Mouse (Mus musculus) myocyte (in vitro differentiated cells): ENCODE results near the gene Sco2.

Experiments used
- CEBPB ChIP-seq: IDR thresholded peaks from 2 replicates; pipeline ENCODE4 v1.6.1; 2011; ENCODE audit warnings: mild to moderate bottlenecking, moderate library complexity; ENCODE audit not compliant: poor library complexity, insufficient read depth, severe bottlenecking
- E2F4 ChIP-seq: IDR thresholded peaks from one replicate; pipeline ENCODE4 v1.6.1; 2011; ENCODE audit warnings: mild to moderate bottlenecking, control low read depth, moderate library complexity; ENCODE audit not compliant: insufficient read depth
- MAX ChIP-seq: IDR thresholded peaks from one replicate; pipeline ENCODE4 v1.6.1; 2011; ENCODE audit warnings: low read depth, mild to moderate bottlenecking, control low read depth
- MYOD1 ChIP-seq, 3 experiments: IDR thresholded peaks; one replicate each; pipeline ENCODE4 v1.6.1; 2011; ENCODE audit warnings: control low read depth in 2 of 3, low read depth in 2 of 3, mild to moderate bottlenecking in 2 of 3, moderate library complexity in 1 of 3; ENCODE audit not compliant: insufficient read length in 2 of 3, control insufficient read depth in 1 of 3
- MYOG ChIP-seq, 3 experiments: IDR thresholded peaks; one replicate each; pipeline ENCODE4 v1.6.1; 2011; ENCODE audit warnings: control low read depth in 2 of 3, low read depth in 2 of 3, mild to moderate bottlenecking in 2 of 3; ENCODE audit not compliant: insufficient read length in 2 of 3, control insufficient read depth in 1 of 3, insufficient read depth in 1 of 3
- POLR2A ChIP-seq: IDR thresholded peaks from one replicate; pipeline ENCODE4 v1.6.1; 2011; ENCODE audit warnings: low read depth, mild to moderate bottlenecking, control low read depth, moderate library complexity; ENCODE audit not compliant: insufficient read length
- POLR2AphosphoS2 ChIP-seq: IDR thresholded peaks from one replicate; pipeline ENCODE4 v1.6.1; 2011; ENCODE audit warnings: low read depth, control low read depth; ENCODE audit not compliant: insufficient read length
- REST ChIP-seq: IDR thresholded peaks from one replicate; pipeline ENCODE4 v1.6.1; 2011; ENCODE audit warnings: mild to moderate bottlenecking, control low read depth, moderate library complexity; ENCODE audit not compliant: insufficient read depth, insufficient read length
- SRF ChIP-seq: IDR thresholded peaks from one replicate; pipeline ENCODE4 v1.6.1; 2011; ENCODE audit warnings: low read depth; ENCODE audit not compliant: control insufficient read depth, insufficient read length
- TCF12 ChIP-seq: IDR thresholded peaks from one replicate; pipeline ENCODE4 v1.6.1; 2011; ENCODE audit warnings: mild to moderate bottlenecking, control low read depth; ENCODE audit not compliant: poor library complexity, insufficient read depth, severe bottlenecking
- TCF3 ChIP-seq: IDR thresholded peaks from one replicate; pipeline ENCODE4 v1.6.1; 2011; ENCODE audit warnings: low read depth, control low read depth; ENCODE audit not compliant: insufficient read length
- USF1 ChIP-seq: IDR thresholded peaks from one replicate; pipeline ENCODE4 v1.6.1; 2011; ENCODE audit warnings: low read depth, mild to moderate bottlenecking, control low read depth, moderate library complexity

DNA sequence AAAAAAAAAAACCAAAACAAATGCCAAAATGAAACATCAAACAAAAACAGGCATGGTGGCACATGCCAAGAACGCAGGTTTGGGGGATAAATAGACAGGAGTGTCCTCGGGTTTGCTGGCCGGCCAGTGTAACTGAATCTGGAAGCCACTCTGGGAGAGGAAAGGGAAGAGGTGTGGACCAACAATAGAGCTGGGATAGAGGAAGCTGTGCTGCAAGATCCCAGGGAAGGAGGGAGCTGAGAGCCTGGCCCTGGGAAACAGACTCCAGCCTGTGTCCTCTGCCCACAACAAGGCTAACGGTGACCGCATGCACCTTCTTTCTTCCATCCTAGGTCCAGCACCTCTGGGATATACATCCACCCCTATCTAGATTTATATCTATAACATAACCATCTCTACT, 23.2 kb downstream of the Sco2 start:
- TF ChIP-seq POLR2A (no peak), E2F4 (no peak), TCF12 (no peak), POLR2AphosphoS2 (no peak), MAX (no peak), MYOD1 (IDR thresholded peaks at IDR 0.05; ENCODE audit: control insufficient read depth in 1 of 3, insufficient read length in 2 of 3, low read depth in 2 of 3) (no peak), CEBPB (no peak), USF1 (no peak), TCF3 (no peak), MYOG (IDR thresholded peaks at IDR 0.05; ENCODE audit: control insufficient read depth in 1 of 3, insufficient read depth in 1 of 3, insufficient read length in 2 of 3, low read depth in 2 of 3) (no peak), SRF (no peak), REST (no peak)
